Mouse (Mus musculus) G1E (cell line): ENCODE results near the gene Dnph1. TPM values are rescaled to one million over a fixed set of nuclear protein-coding genes. Genes with fewer than 3 reads are reported as not detected.
"Not testable (repeated sequence)": the region's sequence is repeated elsewhere in the genome, so short reads cannot be mapped to it uniquely, and the experiment has no call there.

Experiments
- ATAC-seq: 2 replicates; pipeline ENCODE4 v1.8.0; 2016; ENCODE audit warnings: mild to moderate bottlenecking; ENCODE audit not compliant: insufficient number of reproducible peaks, poor library complexity, low FRiP score, severe bottlenecking; ENCODE audit errors: extremely low read depth
- DNase-seq: peaks from one replicate; pipeline ENCODE4 v3.0.0; 2012; ENCODE audit warnings: low spot score
- H3K27me3 ChIP-seq: 2 replicates; pipeline ENCODE4 v1.6.1; 2012; ENCODE audit warnings: mild to moderate bottlenecking, low read length, inconsistent platforms; ENCODE audit not compliant: insufficient read depth
- H3K36me3 ChIP-seq: replicated peaks from 2 replicates; pipeline ENCODE3; 2012; ENCODE audit warnings: mild to moderate bottlenecking, inconsistent platforms
- H3K4me1 ChIP-seq: 2 replicates; pipeline ENCODE4 v1.6.1; 2012; ENCODE audit warnings: low read depth, low read length, inconsistent platforms, mixed read lengths; ENCODE audit not compliant: insufficient read depth
- H3K4me3 ChIP-seq: 2 replicates; pipeline ENCODE4 v1.5.1; 2012; ENCODE audit warnings: low read depth, mild to moderate bottlenecking, inconsistent platforms, low read length, moderate library complexity, mixed read lengths
- H3K9me3 ChIP-seq: replicated peaks from 2 replicates; pipeline ENCODE4 v1.6.1; 2012; ENCODE audit warnings: inconsistent platforms
- CTCF ChIP-seq: IDR thresholded peaks from 2 replicates; pipeline ENCODE4 v1.5.1; 2012; ENCODE audit warnings: low read depth, low read length, inconsistent platforms, mixed read lengths
- GATA1 ChIP-seq: IDR thresholded peaks from 2 replicates; pipeline ENCODE4 v1.6.1; 2012; ENCODE audit warnings: borderline replicate concordance, low read length, inconsistent platforms, mixed read lengths
- GATA2 ChIP-seq: IDR thresholded peaks from 2 replicates; pipeline ENCODE4 v1.6.1; 2012; ENCODE audit warnings: low read depth, low read length, inconsistent platforms, borderline replicate concordance
- POLR2AphosphoS5 ChIP-seq: IDR thresholded peaks from 2 replicates; pipeline ENCODE4 v1.6.1; 2012; ENCODE audit warnings: low read depth, low read length, inconsistent platforms; ENCODE audit not compliant: insufficient replicate concordance
- TAL1 ChIP-seq: conservative IDR thresholded peaks from 2 replicates; pipeline ENCODE4 v1.6.1; 2012; ENCODE audit warnings: low read depth, low read length, inconsistent platforms, mixed read lengths
- polyA plus RNA-seq: library from polyadenylated mRNA; stranded (reverse); fragments of >175 nt; gene quantifications from 2 replicates; pipeline ENCODE4 v1.2.3, GENCODE M21; 2012
- total RNA-seq, 2 experiments: library from RNA; stranded (forward) in 1 of 2; stranded (reverse) in 1 of 2; fragments of 200-1000 nt in 1 of 2; fragments of >200 nt in 1 of 2; fragmentation: Nextera tagmentation in 1 of 2; gene quantifications; 2 replicates each; pipeline ENCODE4 v1.2.3; 2014 to 2017

Dnph1 gene
- total and polyA plus RNA-seq, 3 experiments = 24.9 to 38.1 (median 26.0) TPM

DNA sequence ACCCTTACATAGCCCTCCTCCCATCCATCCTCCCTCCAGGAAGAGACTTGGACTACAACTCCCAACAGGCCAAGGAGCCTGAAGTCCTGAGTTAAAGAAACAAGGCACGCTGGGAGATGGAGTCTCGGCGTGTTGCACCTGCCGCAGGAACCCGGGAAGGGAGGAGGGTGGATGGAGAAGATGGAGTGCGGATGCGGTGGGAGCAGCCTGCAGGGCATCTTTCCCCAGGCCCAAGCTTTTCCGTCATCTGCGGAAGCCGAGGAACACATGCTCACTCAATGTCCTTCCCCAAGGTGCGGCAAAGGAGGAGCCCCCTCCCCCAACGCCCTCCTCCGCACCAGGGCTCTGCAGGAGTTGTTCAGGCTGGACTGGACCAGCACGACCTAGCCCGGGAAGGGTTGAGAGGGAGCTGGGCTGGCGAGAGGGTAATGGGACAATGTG, 12.9 kb upstream of the Dnph1 start:
- TF ChIP-seq GATA1 = no peak
- TF ChIP-seq GATA2 = no peak
- TF ChIP-seq CTCF = no peak
- TF ChIP-seq POLR2AphosphoS5 = no peak
- TF ChIP-seq TAL1 = no peak
- DNase-seq (no peak), ATAC-seq (no peak)
- 0 out of 2 replicates have a peak, but pooled peaks cover 3% of the 10 kb centered on the region for H3K4me1 ChIP-seq
- no peaks in the 10 kb centered on the region for H3K36me3 ChIP-seq
- H3K27me3 ChIP-seq = peaks cover 48% of the 10 kb centered on the region
- no peak overlapping the region for H3K4me3 ChIP-seq
- H3K9me3 ChIP-seq = no peaks in the 10 kb centered on the region

DNA sequence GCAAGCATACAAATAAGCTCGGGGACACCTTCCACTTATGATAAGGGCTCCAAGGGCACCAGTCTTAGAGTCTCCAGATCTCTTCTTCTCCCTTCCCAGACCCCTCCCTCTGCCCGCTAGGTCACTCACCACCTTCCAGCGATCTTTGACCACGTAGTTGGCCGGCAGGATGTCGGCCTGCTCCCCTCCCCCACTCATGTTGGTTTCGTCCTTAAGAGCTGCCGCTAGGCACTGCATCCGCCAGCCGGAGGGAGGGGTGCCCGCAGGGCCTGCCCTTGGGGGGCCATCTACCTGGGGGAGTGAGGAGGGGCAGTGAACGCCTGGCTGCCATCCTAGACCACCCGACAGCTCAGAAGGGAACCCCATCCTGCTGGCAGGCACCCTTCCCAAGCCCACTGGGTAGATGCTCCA, 12.5 kb upstream of the Dnph1 start:
- no peak for TF ChIP-seq CTCF
- no peak for TF ChIP-seq GATA1
- TF ChIP-seq POLR2AphosphoS5 = no peak
- TF ChIP-seq TAL1 = no peak
- TF ChIP-seq GATA2 = no peak
- DNase-seq = no peak
- Histone ChIP-seq H3K4me3 (no peak overlapping the region), H3K9me3 (no peaks in the 10 kb centered on the region), H3K4me1 (0 out of 2 replicates have a peak, but pooled peaks cover 3% of the 10 kb centered on the region), H3K36me3 (no peaks in the 10 kb centered on the region), H3K27me3 (peaks cover 45% of the 10 kb centered on the region)
- ATAC-seq = no peak

DNA sequence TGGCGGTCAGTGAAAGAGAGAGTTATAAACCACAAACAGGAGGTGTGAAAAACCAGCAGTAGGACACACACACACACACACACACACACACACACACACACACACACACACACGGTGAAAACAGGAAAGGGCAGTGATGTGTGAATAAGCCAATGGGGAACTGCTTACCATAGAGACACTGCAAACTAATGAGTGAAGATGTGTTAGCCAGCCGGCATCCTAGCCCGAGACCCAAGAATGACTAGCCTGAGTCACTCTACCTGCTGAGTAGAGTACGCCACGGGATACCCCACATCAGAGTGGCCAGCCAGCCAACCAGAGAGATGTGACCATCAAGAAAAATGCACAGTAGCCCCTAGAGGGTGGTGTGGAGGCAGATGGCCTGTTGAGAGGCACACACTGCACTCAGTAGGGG, 12.0 kb upstream of the Dnph1 start:
- DNase-seq = no peak
- peaks cover 45% of the 10 kb centered on the region for H3K27me3 ChIP-seq
- H3K9me3 ChIP-seq = no peaks in the 10 kb centered on the region
- H3K4me1 ChIP-seq = 0 out of 2 replicates have a peak, but pooled peaks cover 3% of the 10 kb centered on the region
- no peak for ATAC-seq
- no peak overlapping the region for H3K4me3 ChIP-seq
- TF ChIP-seq GATA1 = no peak
- no peak for TF ChIP-seq GATA2
- TF ChIP-seq CTCF = no peak
- TF ChIP-seq POLR2AphosphoS5 = no peak
- no peak for TF ChIP-seq TAL1
- H3K36me3 ChIP-seq = no peaks in the 10 kb centered on the region

DNA sequence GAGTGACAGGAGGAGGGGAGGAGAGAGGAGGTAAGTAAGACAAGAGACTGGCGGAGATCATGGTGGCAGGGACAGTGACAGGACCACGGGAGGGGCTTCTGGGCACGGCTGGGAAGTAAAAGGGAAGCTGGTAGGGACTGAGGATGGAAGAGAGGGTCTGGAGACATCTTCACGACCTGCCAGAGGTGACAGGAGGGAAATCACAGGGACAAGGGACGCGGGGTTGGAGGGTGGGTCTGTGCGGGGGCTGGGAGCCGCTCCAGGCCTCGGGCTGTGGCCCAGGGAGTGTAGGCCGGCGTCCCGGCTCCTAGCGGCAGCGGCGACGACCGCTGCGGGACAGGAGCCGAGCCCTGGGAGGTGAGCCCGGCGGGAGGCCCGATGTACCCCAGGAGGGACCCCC, 9.5 kb upstream of the Dnph1 start:
- no peak for DNase-seq
- ATAC-seq = no peak
- Histone ChIP-seq H3K27me3 (peaks cover 39% of the 10 kb centered on the region), H3K4me1 (0 out of 2 replicates have a peak, but pooled peaks cover 3% of the 10 kb centered on the region), H3K36me3 (no peaks in the 10 kb centered on the region), H3K4me3 (no peak overlapping the region), H3K9me3 (no peaks in the 10 kb centered on the region)
- TF ChIP-seq POLR2AphosphoS5 = no peak
- TF ChIP-seq GATA1 = no peak
- no peak for TF ChIP-seq TAL1
- no peak for TF ChIP-seq GATA2
- no peak for TF ChIP-seq CTCF

DNA sequence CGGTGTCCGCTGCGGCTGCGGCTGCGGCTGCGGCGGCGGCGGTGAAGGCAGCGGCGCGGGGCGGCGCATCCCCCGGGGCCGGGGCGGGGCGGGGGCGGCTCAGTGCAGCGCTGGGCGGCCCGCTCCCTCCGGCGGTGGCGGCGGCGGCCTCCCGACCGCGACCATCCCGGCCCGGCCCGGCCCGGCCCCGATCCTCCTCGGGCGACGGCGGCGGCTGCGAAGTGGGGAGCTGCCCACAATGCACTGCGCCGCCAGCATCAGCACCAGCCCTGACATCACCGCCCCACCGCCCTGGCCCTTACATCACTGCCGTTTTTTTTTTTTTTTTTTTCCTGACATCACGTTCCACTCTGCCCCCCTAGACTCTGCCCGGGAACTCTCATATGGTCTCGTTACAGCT, 9.1 kb upstream of the Dnph1 start, which contains the start of gene Ttbk1:
Gene Ttbk1 (minus strand): TSS at position 245 of the 400 bp plus-strand sequence.
- H3K27me3 ChIP-seq = peaks cover 40% of the 10 kb centered on the region

DNA sequence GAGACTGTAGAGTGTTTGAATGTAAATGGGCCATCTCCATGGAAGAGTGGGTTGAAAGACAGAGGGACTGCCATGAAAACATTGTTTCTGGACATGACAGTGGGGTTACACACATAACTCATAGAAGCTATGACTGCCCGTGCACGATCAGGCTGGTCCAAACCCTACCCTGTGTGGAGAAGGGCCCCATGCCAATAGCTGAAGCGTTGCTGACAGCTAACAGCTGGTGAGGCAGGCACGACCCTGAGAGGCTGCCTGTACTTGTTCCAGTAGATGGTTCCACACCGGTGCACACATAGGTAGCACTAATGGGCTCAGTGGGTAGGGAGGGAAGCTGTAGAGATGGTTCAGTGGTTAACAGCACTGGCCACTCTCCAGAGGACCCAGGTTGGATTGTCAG, 1.0 kb upstream of the Dnph1 start:
- Histone ChIP-seq H3K36me3 (peaks cover 29% of the 10 kb centered on the region), H3K9me3 (no peaks in the 10 kb centered on the region), H3K4me3 (no peak overlapping the region), H3K4me1 (peaks cover 30% of the 10 kb centered on the region), H3K27me3 (peaks cover 21% of the 10 kb centered on the region)
- TF ChIP-seq TAL1 (no peak), CTCF (no peak), GATA2 (no peak), POLR2AphosphoS5 (no peak), GATA1 (no peak)
- DNase-seq = no peak
- no peak for ATAC-seq

More for the DNA sequence above, 9.1 kb upstream of the Dnph1 start, which contains the start of gene Ttbk1:
- Histone ChIP-seq H3K4me1 (0 out of 2 replicates have a peak, but pooled peaks cover 3% of the 10 kb centered on the region), H3K36me3 (no peaks in the 10 kb centered on the region), H3K9me3 (no peaks in the 10 kb centered on the region), H3K4me3 (no peak within 1 kb of the TSS)
- TF ChIP-seq TAL1 (no peak), GATA2 (no peak), CTCF (no peak), GATA1 (no peak), POLR2AphosphoS5 (no peak)
- DNase-seq = no peak
- no peak for ATAC-seq

DNA sequence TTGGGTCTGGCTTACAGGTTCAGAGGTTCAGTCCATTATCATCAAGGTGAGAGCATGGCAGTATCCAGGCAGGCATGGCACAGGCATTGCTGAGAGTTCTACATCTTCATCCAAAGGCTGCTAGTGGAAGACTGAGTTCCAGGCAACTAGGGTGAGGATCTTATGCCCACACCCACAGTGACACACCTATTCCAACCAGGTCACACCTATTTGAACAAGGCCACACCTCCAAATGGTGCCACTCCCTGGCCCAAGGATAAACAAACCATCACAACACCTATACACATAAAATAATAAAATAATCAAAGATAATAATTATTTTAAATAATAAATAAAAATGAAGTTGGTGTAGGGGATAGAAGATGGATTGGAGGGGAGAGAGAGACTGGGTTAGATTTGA, 430 bp upstream of the Dnph1 start:
- ATAC-seq, H3K4me3 ChIP-seq, H3K9me3 ChIP-seq, DNase-seq: not testable (repeated sequence)
- Histone ChIP-seq H3K36me3 (peaks cover 35% of the 10 kb centered on the region), H3K4me1 (peaks cover 33% of the 10 kb centered on the region), H3K27me3 (peaks cover 21% of the 10 kb centered on the region)
